Mouse (Mus musculus): Measurements from ENCODE around the gene 4933434E20Rik. TPM values are rescaled to one million over a fixed set of nuclear protein-coding genes. Genes with fewer than 3 reads are reported as not detected.

4933434E20Rik gene
- polyA plus RNA-seq, 1 experiment from 2014 or later, result 109 TPM

DNA sequence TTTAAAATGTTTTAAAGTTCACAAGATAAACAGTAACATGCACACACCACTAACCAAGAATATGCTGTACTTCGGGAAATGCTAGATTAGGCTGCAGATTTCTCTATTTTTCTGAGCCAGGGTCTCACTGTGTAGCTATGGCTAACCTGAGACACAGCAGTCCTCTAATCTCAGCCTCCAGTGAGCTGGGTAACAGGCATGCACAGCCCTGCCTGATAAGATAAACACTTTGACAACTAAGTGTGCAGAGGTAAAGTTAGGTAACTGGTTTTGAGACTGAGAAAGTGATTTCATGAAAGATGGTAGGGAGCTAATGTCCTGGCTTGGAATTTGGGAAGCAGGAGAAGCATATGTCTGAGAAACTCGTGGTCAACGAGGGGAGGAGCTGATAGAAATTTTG lies 43.0 kb downstream of the 4933434E20Rik start:
- Histone ChIP-seq H3K9ac (ENCODE audit: low read length) (no peak overlapping the region), H3K27me3 (ENCODE audit: control insufficient read depth, insufficient read depth, low read length) (no peaks in the 10 kb centered on the region), H3K4me1 (replicated peaks; ENCODE audit: control insufficient read depth, insufficient read depth) (no peaks in the 10 kb centered on the region), H3K9me3 (ENCODE audit: control insufficient read depth, low read length) (no peaks in the 10 kb centered on the region), H3K36me3 (ENCODE audit: control insufficient read depth, insufficient read depth, low read length) (peaks cover 37% of the 10 kb centered on the region), H3K4me3 (ENCODE audit: low read depth, low read length) (no peak overlapping the region), H3K4me2 (replicated peaks; ENCODE audit: low read depth) (no peak overlapping the region), H3K27ac (replicated peaks) (no peak overlapping the region)
- ATAC-seq (ENCODE audit: low FRiP score, low TSS enrichment), result no peak
- TF ChIP-seq EP300 (optimal IDR thresholded peaks at IDR 0.05) (no peak), CTCF (IDR thresholded peaks at IDR 0.05; ENCODE audit: low read depth) (no peak)
- DNase-seq (ENCODE audit: low spot score), result no peak
- WGBS, result 79% methylated on average over 3 of the region's 3 CpGs

DNA sequence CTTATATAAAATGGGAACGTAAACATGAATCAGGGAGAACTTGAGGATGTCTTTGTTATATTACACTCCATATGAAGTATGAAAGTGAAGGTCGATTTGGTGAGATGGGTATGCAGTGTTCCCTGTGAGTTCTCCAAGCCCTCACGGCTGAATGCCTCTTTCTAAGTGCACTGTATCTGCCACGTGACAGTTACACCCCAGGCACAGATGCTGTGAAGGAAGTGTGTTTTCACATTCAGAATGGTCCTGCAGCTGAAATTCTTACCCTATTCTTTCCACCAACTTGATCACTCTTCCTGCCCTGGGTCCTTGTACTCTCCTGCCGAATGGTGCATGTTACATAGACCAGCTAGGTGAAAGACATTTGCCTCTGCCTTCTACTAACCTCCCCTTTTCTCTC lies 46.5 kb downstream of the 4933434E20Rik start:
- Histone ChIP-seq H3K4me3 (ENCODE audit: low read depth, low read length) (no peak overlapping the region), H3K27me3 (ENCODE audit: control insufficient read depth, insufficient read depth, low read length) (no peaks in the 10 kb centered on the region), H3K4me1 (replicated peaks; ENCODE audit: control insufficient read depth, insufficient read depth) (no peaks in the 10 kb centered on the region), H3K36me3 (ENCODE audit: control insufficient read depth, insufficient read depth, low read length) (peaks cover 12% of the 10 kb centered on the region), H3K4me2 (replicated peaks; ENCODE audit: low read depth) (no peak overlapping the region), H3K9me3 (ENCODE audit: control insufficient read depth, low read length) (no peaks in the 10 kb centered on the region), H3K27ac (replicated peaks) (no peak overlapping the region), H3K9ac (ENCODE audit: low read length) (no peak overlapping the region)
- no peak for ATAC-seq (ENCODE audit: low FRiP score, low TSS enrichment)
- DNase-seq (ENCODE audit: low spot score), result no peak
- no peak for TF ChIP-seq EP300 (optimal IDR thresholded peaks at IDR 0.05)
- TF ChIP-seq CTCF (IDR thresholded peaks at IDR 0.05; ENCODE audit: low read depth), result no peak
- WGBS, result 81% methylated on average over 5 of the region's 5 CpGs

DNA sequence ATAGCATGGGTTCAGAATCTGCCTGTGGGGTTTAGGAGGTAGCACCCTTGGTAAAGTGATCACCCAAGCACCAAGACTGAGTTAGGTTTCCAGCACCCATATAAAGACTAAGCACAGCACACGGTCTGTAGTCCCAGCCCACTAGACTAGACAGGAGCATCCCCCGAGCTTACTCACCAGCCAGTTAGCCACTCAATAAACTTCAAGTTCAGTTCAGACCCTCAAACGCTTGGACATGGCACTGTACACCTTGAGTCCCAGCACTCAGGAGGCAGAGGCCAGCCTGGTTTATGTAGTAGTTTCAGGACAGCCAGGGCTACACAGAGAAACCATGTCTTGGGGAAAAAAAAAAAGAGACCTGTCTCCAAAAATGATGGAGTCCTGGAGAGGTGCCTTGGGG lies 49.6 kb downstream of the 4933434E20Rik start:
- peaks cover 9% of the 10 kb centered on the region; the same call in 1 of the 2 replicates for H3K36me3 ChIP-seq (ENCODE audit: control insufficient read depth, insufficient read depth, low read length)
- H3K4me3 ChIP-seq (ENCODE audit: low read depth, low read length), result no peak overlapping the region
- no peak overlapping the region for H3K4me2 ChIP-seq (replicated peaks; ENCODE audit: low read depth)
- ATAC-seq (ENCODE audit: low FRiP score, low TSS enrichment) (no peak), DNase-seq (ENCODE audit: low spot score) (no peak)
- H3K4me1 ChIP-seq (replicated peaks; ENCODE audit: control insufficient read depth, insufficient read depth), result no peaks in the 10 kb centered on the region
- H3K27ac ChIP-seq (replicated peaks), result no peak overlapping the region
- TF ChIP-seq EP300 (optimal IDR thresholded peaks at IDR 0.05) (no peak), CTCF (IDR thresholded peaks at IDR 0.05; ENCODE audit: low read depth) (no peak)
- H3K27me3 ChIP-seq (ENCODE audit: control insufficient read depth, insufficient read depth, low read length), result no peaks in the 10 kb centered on the region
- H3K9ac ChIP-seq (ENCODE audit: low read length), result no peak overlapping the region
- no peaks in the 10 kb centered on the region for H3K9me3 ChIP-seq (ENCODE audit: control insufficient read depth, low read length)
- 87% methylated on average over 3 of the region's 3 CpGs for WGBS

DNA sequence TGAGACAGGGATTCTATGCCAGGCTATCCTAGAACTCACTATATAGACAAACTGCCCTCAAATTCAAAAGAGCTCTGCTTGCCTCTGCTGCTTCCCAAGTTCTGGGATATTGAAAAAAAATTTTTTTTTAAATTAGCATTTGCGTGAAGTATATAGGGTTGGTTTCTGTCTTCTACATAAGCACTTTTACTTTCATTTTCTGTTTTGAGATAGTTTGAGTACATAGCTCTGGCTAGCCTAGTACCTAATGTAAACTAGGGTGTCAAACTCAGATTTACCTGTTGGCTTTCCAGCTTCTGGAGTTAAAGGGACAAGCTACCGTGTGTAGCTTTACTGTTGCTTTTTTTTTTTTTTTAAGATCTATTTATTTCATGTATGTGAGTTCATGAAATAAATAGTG lies 50.2 kb downstream of the 4933434E20Rik start:
- H3K4me2 ChIP-seq (replicated peaks; ENCODE audit: low read depth), result no peak overlapping the region
- H3K27me3 ChIP-seq (ENCODE audit: control insufficient read depth, insufficient read depth, low read length), result no peaks in the 10 kb centered on the region
- no peak overlapping the region for H3K9ac ChIP-seq (ENCODE audit: low read length)
- no peaks in the 10 kb centered on the region for H3K4me1 ChIP-seq (replicated peaks; ENCODE audit: control insufficient read depth, insufficient read depth)
- DNase-seq (ENCODE audit: low spot score), result no peak
- WGBS, result 87% methylated on average over 2 of the region's 2 CpGs
- no peak for TF ChIP-seq CTCF (IDR thresholded peaks at IDR 0.05; ENCODE audit: low read depth)
- TF ChIP-seq EP300 (optimal IDR thresholded peaks at IDR 0.05), result no peak
- ATAC-seq (ENCODE audit: low FRiP score, low TSS enrichment), result no peak
- no peaks in the 10 kb centered on the region for H3K9me3 ChIP-seq (ENCODE audit: control insufficient read depth, low read length)
- H3K27ac ChIP-seq (replicated peaks), result no peak overlapping the region
- H3K36me3 ChIP-seq (ENCODE audit: control insufficient read depth, insufficient read depth, low read length), result peaks cover 9% of the 10 kb centered on the region; the same call in 1 of the 2 replicates
- H3K4me3 ChIP-seq (ENCODE audit: low read depth, low read length), result no peak overlapping the region

DNA sequence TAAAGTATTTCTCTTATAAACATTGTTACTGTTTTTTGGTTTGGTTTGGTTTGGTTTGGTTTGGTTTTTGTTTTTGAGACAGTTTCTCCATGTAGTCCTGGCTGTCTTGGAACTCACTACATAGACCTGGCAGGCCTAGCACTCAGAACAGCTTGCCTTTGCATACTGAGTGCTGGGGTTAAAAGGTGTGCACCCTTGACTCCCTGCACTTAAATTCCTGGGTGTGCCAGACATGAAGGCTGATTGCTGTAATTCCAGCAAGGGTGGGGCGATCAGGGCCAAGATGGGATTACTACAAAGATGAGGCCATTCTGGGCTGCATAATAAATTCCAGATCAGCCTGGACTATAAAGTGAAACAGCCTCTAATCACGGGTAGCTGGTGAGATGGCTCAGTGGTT lies 50.8 kb downstream of the 4933434E20Rik start:
- Histone ChIP-seq H3K4me1 (replicated peaks; ENCODE audit: control insufficient read depth, insufficient read depth) (no peaks in the 10 kb centered on the region), H3K27ac (replicated peaks) (no peak overlapping the region), H3K9me3 (ENCODE audit: control insufficient read depth, low read length) (no peaks in the 10 kb centered on the region), H3K27me3 (ENCODE audit: control insufficient read depth, insufficient read depth, low read length) (no peaks in the 10 kb centered on the region), H3K9ac (ENCODE audit: low read length) (no peak overlapping the region), H3K36me3 (ENCODE audit: control insufficient read depth, insufficient read depth, low read length) (peaks cover 9% of the 10 kb centered on the region; the same call in 1 of the 2 replicates), H3K4me2 (replicated peaks; ENCODE audit: low read depth) (no peak overlapping the region), H3K4me3 (ENCODE audit: low read depth, low read length) (no peak overlapping the region)
- no peak for TF ChIP-seq EP300 (optimal IDR thresholded peaks at IDR 0.05)
- TF ChIP-seq CTCF (IDR thresholded peaks at IDR 0.05; ENCODE audit: low read depth), result no peak
- WGBS, result 74% methylated on average over 2 of the region's 2 CpGs
- DNase-seq (ENCODE audit: low spot score) (no peak), ATAC-seq (ENCODE audit: low FRiP score, low TSS enrichment) (no peak)

DNA sequence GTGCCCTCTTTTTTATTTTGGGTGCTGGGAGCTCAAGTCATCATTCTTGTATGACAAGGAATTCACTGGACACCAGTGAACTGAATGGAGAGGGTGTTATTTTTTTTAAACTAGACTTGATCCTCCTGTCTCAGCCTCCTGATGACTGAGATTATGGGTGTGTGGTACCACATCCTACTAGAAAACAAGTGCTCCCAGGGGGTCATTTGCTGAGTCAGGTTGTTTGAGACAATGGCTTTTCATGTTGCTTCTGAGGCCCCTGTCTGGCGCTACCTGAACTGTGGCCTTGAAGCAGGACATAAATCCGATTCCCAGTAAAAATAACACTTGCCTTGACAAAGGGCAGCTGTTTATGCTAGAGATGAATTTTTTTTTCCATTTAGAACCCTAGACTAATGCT lies 51.7 kb downstream of the 4933434E20Rik start:
- H3K9me3 ChIP-seq (ENCODE audit: control insufficient read depth, low read length), result no peaks in the 10 kb centered on the region
- ATAC-seq (ENCODE audit: low FRiP score, low TSS enrichment), result no peak
- WGBS, result 43% methylated on average over 2 of the region's 2 CpGs

More for the DNA sequence above, 51.7 kb downstream of the 4933434E20Rik start:
- DNase-seq (ENCODE audit: low spot score), result no peak
- no peak overlapping the region for H3K4me2 ChIP-seq (replicated peaks; ENCODE audit: low read depth)
- no peak for TF ChIP-seq CTCF (IDR thresholded peaks at IDR 0.05; ENCODE audit: low read depth)
- no peak for TF ChIP-seq EP300 (optimal IDR thresholded peaks at IDR 0.05)
- peaks cover 6% of the 10 kb centered on the region; the same call in 1 of the 2 replicates for H3K36me3 ChIP-seq (ENCODE audit: control insufficient read depth, insufficient read depth, low read length)
- H3K4me3 ChIP-seq (ENCODE audit: low read depth, low read length), result no peak overlapping the region
- no peaks in the 10 kb centered on the region for H3K27me3 ChIP-seq (ENCODE audit: control insufficient read depth, insufficient read depth, low read length)
- no peak overlapping the region for H3K9ac ChIP-seq (ENCODE audit: low read length)
- H3K27ac ChIP-seq (replicated peaks), result no peak overlapping the region
- H3K4me1 ChIP-seq (replicated peaks; ENCODE audit: control insufficient read depth, insufficient read depth), result no peaks in the 10 kb centered on the region
